Mouse (Mus musculus): ENCODE data around the gene Sec22b.

- TF ChIP-seq POLR2A (IDR thresholded peaks at IDR 0.05; ENCODE audit: borderline replicate concordance, extremely low read depth, low read depth, low read length) (no peak), CTCF (IDR thresholded peaks at IDR 0.05; ENCODE audit: insufficient read depth, low read length) (no peak)
These were observed 41.4 kb downstream of the Sec22b start for GRCm38 (mm10) chr3:97942260-97942950.

Measured in lung, adult 2 months (tissue).